Mouse (Mus musculus) cerebellum, postnatal 25 days (tissue): ENCODE data around the gene Cry2.
A peak's percentile ranks its signal among the peaks of the same experiment; 100 is the strongest.

Experiments used
- DNase-seq, 2 experiments: peaks; one replicate each; pipeline ENCODE4 v3.0.0; 2021; ENCODE audit warnings: mixed read lengths in 2 of 2

Cry2 gene

DNA sequence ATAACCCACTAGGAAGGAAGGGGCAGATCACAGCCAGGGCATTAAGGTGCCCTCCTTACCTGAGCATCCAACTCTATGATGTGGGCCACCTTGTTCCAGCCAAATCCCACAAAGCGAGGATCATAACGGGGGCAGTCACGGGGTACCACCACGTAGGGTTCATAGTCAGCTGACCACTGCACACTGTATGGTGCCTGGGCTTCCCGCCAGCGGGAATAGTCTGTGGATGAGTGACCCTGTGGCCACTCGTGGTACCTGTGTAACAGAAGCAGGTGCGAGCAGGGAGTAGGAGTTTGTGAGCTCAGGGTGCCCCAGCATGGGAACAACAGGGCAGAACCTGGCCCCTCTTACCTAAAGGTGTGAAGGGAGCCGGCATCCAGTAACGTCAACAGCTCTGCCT, 68.3 kb downstream of the Cry2 start:
- DNase-seq: no peak

DNA sequence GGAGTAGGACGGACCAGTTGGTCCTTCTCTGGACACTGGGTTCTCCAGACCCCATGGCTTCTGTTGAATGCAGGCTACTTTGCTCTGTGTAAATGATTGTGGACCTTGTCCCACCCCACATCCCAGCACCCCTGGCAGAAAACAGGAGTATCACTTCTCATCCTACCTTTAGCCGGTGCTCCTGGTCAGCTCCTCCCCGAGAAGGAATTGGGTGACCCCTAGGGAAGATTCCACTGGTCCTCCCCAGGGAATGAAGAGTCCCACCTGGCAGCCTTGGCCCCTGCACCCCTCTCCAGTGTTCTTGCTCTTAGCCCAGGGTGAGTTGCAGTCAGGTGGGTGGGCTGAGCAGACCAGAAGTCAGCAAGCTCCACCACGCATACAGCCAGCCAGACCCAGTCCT, 69.8 kb downstream of the Cry2 start:
- DNase-seq: no peak

DNA sequence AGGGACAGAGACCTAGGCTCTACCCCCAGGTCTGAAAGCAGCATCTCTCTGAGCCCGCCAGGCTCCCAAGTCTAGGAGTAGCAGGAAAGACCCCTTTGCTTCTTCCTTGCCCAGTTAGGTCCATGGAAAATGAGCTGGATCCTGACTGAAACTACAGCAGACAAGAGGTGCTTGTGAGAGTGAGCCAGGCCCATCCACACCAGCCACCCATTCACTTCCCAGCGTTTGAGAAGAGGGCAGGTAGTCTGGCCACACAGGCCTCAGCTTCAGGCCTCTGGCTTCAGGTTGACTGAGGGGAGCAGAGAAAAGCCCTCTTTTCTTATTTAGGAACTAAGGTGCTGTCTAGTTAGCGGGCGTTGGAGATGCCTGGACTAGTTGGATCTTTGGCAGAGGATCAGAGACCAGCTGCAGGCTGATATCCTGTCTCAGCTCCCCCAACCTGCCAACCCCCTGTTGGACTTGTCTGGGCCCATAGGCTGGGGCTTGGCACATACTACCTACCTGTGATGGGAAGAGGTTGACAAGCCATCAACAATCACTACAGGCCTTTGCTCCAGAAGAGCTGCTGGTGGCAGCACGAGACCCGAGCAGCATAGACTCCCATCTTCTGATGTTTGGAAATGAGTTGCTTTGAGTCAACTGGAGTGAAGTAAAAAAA, 71.1 kb downstream of the Cry2 start:
- DNase-seq: no peak

DNA sequence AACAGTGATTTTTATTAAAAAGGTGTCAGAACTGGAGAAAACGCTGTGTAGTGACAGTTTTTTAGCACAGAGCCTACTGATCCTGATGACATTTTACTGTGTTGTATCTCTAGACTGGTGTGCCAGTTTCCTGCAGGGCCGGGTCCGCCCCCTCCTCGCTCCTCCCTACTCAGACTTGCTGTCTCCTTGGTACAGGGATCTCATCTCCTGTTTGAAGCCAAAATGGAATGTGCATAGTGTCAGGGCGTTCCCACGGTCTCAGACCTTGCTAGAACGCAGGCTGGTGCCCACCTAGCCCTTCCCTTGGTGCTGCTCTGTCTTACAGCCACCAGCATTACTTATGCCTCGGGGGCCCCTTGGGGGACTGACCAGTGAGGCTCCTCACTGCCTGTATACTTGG, 72.0 kb downstream of the Cry2 start:
- DNase-seq: no peak

DNA sequence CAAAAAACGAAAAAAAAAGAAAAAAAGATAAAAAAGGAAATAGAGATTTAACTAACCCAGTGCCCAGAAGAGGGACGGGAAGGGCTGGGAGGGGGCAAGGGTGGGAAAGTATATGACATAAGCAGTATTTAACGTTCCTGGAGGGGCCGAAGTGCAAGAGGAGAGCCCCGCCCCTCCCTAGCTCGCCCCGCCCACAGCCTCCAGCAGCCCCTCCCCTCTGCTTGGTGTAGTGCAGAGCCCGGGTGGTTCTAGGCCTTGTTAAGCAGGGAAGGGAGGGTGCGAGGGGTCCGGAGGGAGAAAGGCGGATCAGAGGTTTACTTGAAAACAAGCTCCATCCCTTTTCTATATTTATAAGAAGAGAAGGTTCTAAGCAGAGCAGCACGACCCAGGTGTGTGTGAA, 73.0 kb downstream of the Cry2 start:
- peak in 1 of 2 experiments; percentile 29 for DNase-seq

DNA sequence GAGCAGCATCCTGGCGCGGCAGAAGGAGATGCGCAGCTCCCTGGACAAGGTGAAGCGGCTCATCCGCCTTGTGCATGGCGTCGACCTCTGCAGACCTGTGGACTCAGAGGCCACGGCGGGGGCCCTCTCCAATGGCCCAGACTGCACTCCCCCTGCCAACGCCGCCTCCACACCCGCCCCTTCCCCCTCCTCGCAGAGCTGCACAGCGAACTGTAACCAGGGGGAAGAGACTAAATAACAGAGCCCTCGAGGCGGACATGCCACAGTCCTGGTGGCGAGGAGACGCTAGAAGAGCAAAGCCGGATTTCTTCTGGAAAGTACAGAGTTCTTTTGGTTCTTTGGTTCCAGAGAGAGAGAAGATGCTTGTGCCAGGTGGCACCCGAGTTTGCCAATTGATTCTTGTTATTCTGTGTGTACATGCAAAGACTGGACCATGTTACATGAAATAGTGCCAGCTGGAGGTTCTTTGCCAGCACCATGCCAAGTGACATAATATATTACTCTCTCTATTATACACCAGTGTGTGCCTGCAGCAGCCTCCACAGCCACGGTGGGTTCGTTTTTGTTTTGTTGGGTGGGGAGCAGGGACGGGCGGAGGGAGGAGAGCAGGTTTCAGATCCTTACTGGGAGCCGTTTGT, 73.5 kb downstream of the Cry2 start:
- DNase-seq: peak; percentile 49 to 59

DNA sequence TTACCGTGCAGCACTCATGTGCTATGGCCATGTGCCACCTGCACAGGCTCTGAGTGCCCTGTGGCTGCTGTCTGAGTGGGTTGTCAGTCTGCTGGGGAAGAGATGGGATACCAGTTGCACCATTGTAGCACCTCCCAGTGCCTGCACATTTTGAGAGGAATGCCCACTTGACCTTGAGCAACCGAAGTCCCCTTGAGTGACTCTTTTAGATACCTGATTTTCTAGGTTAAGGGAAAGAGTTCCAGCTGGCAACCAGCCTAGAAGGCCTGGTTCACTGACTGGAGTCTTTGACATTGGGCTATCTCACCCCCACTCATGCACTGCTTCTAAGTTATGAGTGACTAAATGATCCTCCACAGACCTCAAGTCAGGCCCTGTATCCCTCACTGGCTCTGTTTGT, 74.5 kb downstream of the Cry2 start:
- peak; percentile 30 to 55 for DNase-seq

DNA sequence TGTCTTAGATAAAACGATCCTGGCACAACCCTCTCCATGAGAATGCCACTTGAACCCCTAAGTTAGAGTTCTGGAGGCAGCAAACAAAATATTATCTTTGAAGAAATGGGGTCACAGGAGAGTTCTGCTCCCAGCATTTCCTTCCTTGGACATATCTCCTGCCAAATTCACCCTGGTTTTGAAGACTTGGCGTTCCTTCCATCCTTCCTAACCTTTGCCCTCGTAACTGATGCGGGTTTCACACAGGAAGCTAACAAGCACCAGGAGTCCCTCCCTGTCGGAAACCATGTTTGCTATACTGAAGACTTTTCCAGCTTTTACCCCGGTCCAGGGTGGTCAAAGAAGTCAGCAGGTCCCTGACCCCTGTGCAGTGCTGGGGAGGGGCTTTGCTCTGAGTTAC, 79.6 kb downstream of the Cry2 start:
- DNase-seq: no peak
